Mouse (Mus musculus) thymus, postnatal 10 days (tissue): ENCODE measurements around the gene Ttc36.
"Not testable (repeated sequence)": the region's sequence is repeated elsewhere in the genome, so short reads cannot be mapped to it uniquely, and the experiment has no call there.

ENCODE experiments used
- DNase-seq, 2 experiments: peaks; one replicate each; pipeline ENCODE4 v3.0.0; 2021; ENCODE audit warnings: low spot score in 2 of 2

Ttc36 gene

GRCm38 (mm10) chr9:44772750-44773651 lies 29.9 kb downstream of the Ttc36 start:
- peak; percentile 86 to 92 for DNase-seq

- no peak for DNase-seq
Observed at GRCm38 (mm10) chr9:44772392-44772749, 30.5 kb downstream of the Ttc36 start.

- no peak for DNase-seq
Observed at GRCm38 (mm10) chr9:44771376-44771775, 31.5 kb downstream of the Ttc36 start.

GRCm38 (mm10) chr9:44768029-44768394 lies 34.9 kb downstream of the Ttc36 start:
- DNase-seq = not testable (repeated sequence)

- peak; percentile 75 for DNase-seq
Observed at GRCm38 (mm10) chr9:44767101-44768028, 35.5 kb downstream of the Ttc36 start, which contains the start of the genes Arcn1 and Ift46. TSS of gene Arcn1 (minus strand) at chr9:44767845. TSS of gene Ift46 (plus strand) at chr9:44767908.

GRCm38 (mm10) chr9:44760873-44761272 lies 42.0 kb downstream of the Ttc36 start:
- no peak for DNase-seq
